Comparison of ENCODE assay signal across 10 mouse cellular contexts in genomic region chr2:181243706-181244394, GRCm38 (mm10). TPM values are rescaled to one million over a fixed set of nuclear protein-coding genes. Genes with fewer than 3 reads are reported as not detected.
DNase-seq lines count a peak whose midpoint lies in the region; ATAC-seq and TF ChIP-seq lines count a peak whose summit lies in the region.
"Had no signal": no experiment of that assay in that cellular context is flagged by ENCODE, and none has a peak within 500 bp of the region (broad histone marks: within the 10 kb centered on the region; RNA-seq: fewer than 3 reads in every experiment).

No protein-coding gene starts in this region.

- ATAC-seq in megakaryocyte, adult 5-6 weeks (ENCODE audit: poor library complexity, severe bottlenecking) = peak; percentile 87
- no peak for ATAC-seq in hindbrain, embryonic 14.5 days (ENCODE audit: low FRiP score)
- ATAC-seq: Patski had no signal

- H3K27ac ChIP-seq in gastrocnemius, adult 2 months = peak overlapping the region; percentile 66
- no peak overlapping the region for H3K27ac ChIP-seq in bone marrow macrophage, adult 2 months (ENCODE audit: insufficient read depth, low read depth, low read length)
- no peak overlapping the region for H3K27ac ChIP-seq in hindbrain, embryonic 14.5 days
- H3K27ac ChIP-seq: hindbrain, embryonic 13.5 days had no signal

- H3K4me3 ChIP-seq in gastrocnemius, adult 2 months = peak overlapping the region; percentile 51
- peak overlapping the region; percentile 44 for H3K4me3 ChIP-seq in bone marrow macrophage, adult 2 months (ENCODE audit: insufficient read depth, low read length)
- no peak overlapping the region for H3K4me3 ChIP-seq in hindbrain, embryonic 14.5 days (replicated peaks; ENCODE audit: low read length)
- H3K4me3 ChIP-seq: hindbrain, embryonic 13.5 days had no signal

- no peaks in the 10 kb centered on the region for H3K27me3 ChIP-seq in hindbrain, embryonic 14.5 days (ENCODE audit: control insufficient read depth, insufficient read depth, low read length)
- H3K27me3 ChIP-seq: Patski had no signal

- TF ChIP-seq POLR2A in bone marrow macrophage, adult 2 months (IDR thresholded peaks at IDR 0.05; ENCODE audit: borderline replicate concordance, low read depth, low read length) = no peak

- no peak for TF ChIP-seq CTCF in gastrocnemius, adult 2 months (IDR thresholded peaks at IDR 0.05)
- no peak for TF ChIP-seq CTCF in bone marrow macrophage, adult 2 months (IDR thresholded peaks at IDR 0.05; ENCODE audit: low read depth, low read length)

- H3K4me1 ChIP-seq in bone marrow macrophage, adult 2 months (ENCODE audit: control insufficient read depth, insufficient read depth, low read length) = peaks cover 15% of the 10 kb centered on the region
- H3K4me1 ChIP-seq in hindbrain, embryonic 14.5 days (replicated peaks; ENCODE audit: control insufficient read depth, insufficient read depth, low read length) = no peaks in the 10 kb centered on the region; the same call in 1 of the 2 replicates

- H3K36me3 ChIP-seq in hindbrain, embryonic 14.5 days (replicated peaks; ENCODE audit: control insufficient read depth, insufficient read depth) = no peaks in the 10 kb centered on the region
- H3K36me3 ChIP-seq: hindbrain, embryonic 13.5 days had no signal

- no peak overlapping the region for H3K9ac ChIP-seq in hindbrain, embryonic 14.5 days
- H3K9ac ChIP-seq: hindbrain, embryonic 13.5 days had no signal

- no peak overlapping the region for H3K4me2 ChIP-seq in hindbrain, embryonic 14.5 days (replicated peaks)
- H3K4me2 ChIP-seq: hindbrain, embryonic 13.5 days had no signal

- no peaks in the 10 kb centered on the region for H3K9me3 ChIP-seq in hindbrain, embryonic 14.5 days (ENCODE audit: control insufficient read depth, low read length)
- H3K9me3 ChIP-seq: hindbrain, embryonic 13.5 days had no signal

- peak; percentile 62 for DNase-seq in gastrocnemius, adult 2 months
- DNase-seq in gastrocnemius, adult 8-10 months (ENCODE audit: low spot score in 2 of 2) = no peak
- peak; percentile 44 for DNase-seq in kidney, adult 9 months
- DNase-seq in layer of hippocampus, adult 11-12 months (ENCODE audit: low spot score) = no peak
- DNase-seq in hindbrain, embryonic 14.5 days (ENCODE audit: low spot score) = no peak
- no peak for DNase-seq in ovary, adult 18-20 months (ENCODE audit: low spot score)

- intact Hi-C loops in gastrocnemius, adult 2 months (cut with DNase I) = loop anchor here (10.0 kb wide), 1 partner anchor 59 kb away; the partner anchor contains the start of gene Ppdpf

- 39% methylated on average over 11 of the region's 11 CpGs for WGBS in hindbrain, embryonic 14.5 days

RNA-seq across cellular contexts. Expression of gene Helz2, which starts 2.0 kb away (rescaled TPM):
- 1 to 10 TPM; 2.8 to 4.9 TPM for total RNA-seq in gastrocnemius, adult 2 months (2021)
- 1 to 10 TPM; 1.4 to 1.8 (median 1.6) TPM for total RNA-seq in gastrocnemius, adult 8-10 months (2022)
- 11.2 and 13.3 TPM in 2 replicates for polyA plus RNA-seq in bone marrow macrophage, adult 2 months (2012; ENCODE audit: insufficient read depth, insufficient read length, missing spikeins)
- total RNA-seq in megakaryocyte, adult 5-6 weeks (2015) = 13.5 and 14.2 TPM in 2 replicates
- total RNA-seq in megakaryocyte, adult 5-6 weeks (2017) = 11.0 and 14.6 TPM in 2 replicates
- 0.22 and 0.70 TPM in 2 replicates for polyA plus RNA-seq in hindbrain, embryonic 14.5 days (2014; fragmentation: Nextera tagmentation; extraction: Ambion mirVana)

RNA-seq across cellular contexts. Expression of gene Fndc11, which starts 24.0 kb away (rescaled TPM):
- not detected for total RNA-seq in gastrocnemius, adult 2 months (2021)
- total RNA-seq in gastrocnemius, adult 8-10 months (2022) = not detected
- not detected in 2 replicates for polyA plus RNA-seq in bone marrow macrophage, adult 2 months (2012; ENCODE audit: insufficient read depth, insufficient read length, missing spikeins)
- not detected in 2 replicates for total RNA-seq in megakaryocyte, adult 5-6 weeks (2015)
- not detected in 2 replicates for total RNA-seq in megakaryocyte, adult 5-6 weeks (2017)
- polyA plus RNA-seq in hindbrain, embryonic 14.5 days (2014; fragmentation: Nextera tagmentation; extraction: Ambion mirVana) = not detected in 2 replicates
- polyA plus RNA-seq: Patski had no signal

RNA-seq across cellular contexts. Expression of gene Srms, which starts 30.9 kb away (rescaled TPM):
- under 1 TPM; 0.17 to 0.28 TPM for total RNA-seq in gastrocnemius, adult 2 months (2021)
- under 1 TPM in 2 of 4 experiments, not detected in 2; 0.22 to 0.24 TPM for total RNA-seq in gastrocnemius, adult 8-10 months (2022)
- polyA plus RNA-seq in bone marrow macrophage, adult 2 months (2012; ENCODE audit: insufficient read depth, insufficient read length, missing spikeins) = not detected in 2 replicates
- not detected in 2 replicates for total RNA-seq in megakaryocyte, adult 5-6 weeks (2015)
- total RNA-seq in megakaryocyte, adult 5-6 weeks (2017) = not detected in 2 replicates
- 0.29 and 0.48 TPM in 2 replicates for polyA plus RNA-seq in hindbrain, embryonic 14.5 days (2014; fragmentation: Nextera tagmentation; extraction: Ambion mirVana)
- polyA plus RNA-seq: Patski had no signal

RNA-seq across cellular contexts. Expression of gene Ptk6, which starts 41.3 kb away (rescaled TPM):
- not detected for total RNA-seq in gastrocnemius, adult 2 months (2021)
- not detected for total RNA-seq in gastrocnemius, adult 8-10 months (2022)
- polyA plus RNA-seq in bone marrow macrophage, adult 2 months (2012; ENCODE audit: insufficient read depth, insufficient read length, missing spikeins) = not detected in 2 replicates
- total RNA-seq in megakaryocyte, adult 5-6 weeks (2015) = not detected in 2 replicates
- not detected in 2 replicates for total RNA-seq in megakaryocyte, adult 5-6 weeks (2017)
- not detected in 2 replicates for polyA plus RNA-seq in hindbrain, embryonic 14.5 days (2014; fragmentation: Nextera tagmentation; extraction: Ambion mirVana)
- polyA plus RNA-seq: hindbrain, embryonic 13.5 days; Patski had no signal

RNA-seq across cellular contexts. Expression of gene Gmeb2, which starts 44.0 kb away (rescaled TPM):
- 10 to 100 TPM in 1 of 2 experiments, 1 to 10 TPM in 1; 7.3 to 12.0 TPM for total RNA-seq in gastrocnemius, adult 2 months (2021)
- 1 to 10 TPM; 6.8 to 9.8 (median 7.9) TPM for total RNA-seq in gastrocnemius, adult 8-10 months (2022)
- polyA plus RNA-seq in bone marrow macrophage, adult 2 months (2012; ENCODE audit: insufficient read depth, insufficient read length, missing spikeins) = 11.4 and 16.4 TPM in 2 replicates
- 12.5 and 16.6 TPM in 2 replicates for total RNA-seq in megakaryocyte, adult 5-6 weeks (2015)
- total RNA-seq in megakaryocyte, adult 5-6 weeks (2017) = 13.4 and 23.9 TPM in 2 replicates
- polyA plus RNA-seq in hindbrain, embryonic 14.5 days (2014; fragmentation: Nextera tagmentation; extraction: Ambion mirVana) = 16.7 and 18.0 TPM in 2 replicates

Comparison
In these comparisons a context has a peak if more than half of its experiments do, and no peak if none do; other contexts are left out.
1. DNase-seq: peak in gastrocnemius, adult 2 months (single experiment) and kidney, adult 9 months (single experiment); none in gastrocnemius, adult 8-10 months (0 of 2), layer of hippocampus, adult 11-12 months (single experiment), hindbrain, embryonic 14.5 days (single experiment) and ovary, adult 18-20 months (single experiment).